Mouse (Mus musculus) olfactory bulb, adult 2 months (tissue): Measurements from ENCODE around the gene Nkrf.

Experiments used
- CTCF ChIP-seq: fragments of 200-500 bp; IDR thresholded peaks from 2 replicates; pipeline ENCODE4 v1.5.1; 2012; ENCODE audit warnings: low read depth, mild to moderate bottlenecking, low read length, moderate library complexity; ENCODE audit not compliant: insufficient read depth
- POLR2A ChIP-seq: fragments of 200-500 bp; IDR thresholded peaks from 2 replicates; pipeline ENCODE4 v1.6.1; 2012; ENCODE audit warnings: mild to moderate bottlenecking, low read depth, low read length, moderate library complexity; ENCODE audit not compliant: insufficient read depth

- TF ChIP-seq CTCF (no peak), POLR2A (no peak)
Observed at GRCm38 (mm10) chrX:36839391-36839790, 63.3 kb downstream of the Nkrf start.
